8 mouse cellular contexts compared by ENCODE assay signal in genomic region chr4:32906627-32907026, GRCm38 (mm10). TPM values are rescaled to one million over a fixed set of nuclear protein-coding genes. Genes with fewer than 3 reads are reported as not detected.
A peak's percentile ranks its signal among the peaks of the same experiment; 100 is the strongest.
DNase-seq lines count a peak whose midpoint lies in the region; ATAC-seq and TF ChIP-seq lines count a peak whose summit lies in the region.

No protein-coding gene starts in this region.

- no peak overlapping the region for H3K4me3 ChIP-seq in neural tube, embryonic 11.5 days (ENCODE audit: low read depth, low read length)

- no peak for ATAC-seq in neural tube, embryonic 11.5 days (ENCODE audit: insufficient read depth, low FRiP score, low TSS enrichment)
- ATAC-seq in megakaryocyte, adult 5-6 weeks (ENCODE audit: poor library complexity, severe bottlenecking): peak; percentile 27; the same call in 1 of the 2 replicates
- no peak for ATAC-seq in cerebellum, adult (ENCODE audit: insufficient number of reproducible peaks, low FRiP score, low TSS enrichment)

- H3K27ac ChIP-seq in neural tube, embryonic 11.5 days (ENCODE audit: low read depth, low read length): no peak overlapping the region

- no peaks in the 10 kb centered on the region for H3K9me3 ChIP-seq in neural tube, embryonic 11.5 days (ENCODE audit: control insufficient read depth, low read length)

- H3K27me3 ChIP-seq in neural tube, embryonic 11.5 days (ENCODE audit: control insufficient read depth, insufficient read depth, low read length): no peaks in the 10 kb centered on the region

- WGBS in neural tube, embryonic 11.5 days: 76% methylated on average over 6 of the region's 6 CpGs

- H3K36me3 ChIP-seq in neural tube, embryonic 11.5 days (ENCODE audit: control insufficient read depth, insufficient read depth, low read length): no peaks in the 10 kb centered on the region

- no peaks in the 10 kb centered on the region; the same call in 1 of the 2 replicates for H3K4me1 ChIP-seq in neural tube, embryonic 11.5 days (ENCODE audit: control insufficient read depth, insufficient read depth, low read length)

- TF ChIP-seq CTCF in brain, embryonic 14.5 days (IDR thresholded peaks at IDR 0.05; ENCODE audit: borderline replicate concordance, extremely low read depth, insufficient read depth, insufficient read length): no peak

- peak; percentile 9 for DNase-seq in neural tube, embryonic 11.5 days (ENCODE audit: low spot score)
- DNase-seq in neural tube, embryonic 10.5 days (ENCODE audit: extremely low spot score, low spot score): no peak
- peak; percentile 76 for DNase-seq in brain, embryonic 14.5 days (ENCODE audit: low read depth)
- DNase-seq in heart, adult 8-10 months (ENCODE audit: low spot score): peak; percentile 68
- DNase-seq in kidney, postnatal 4 days: peak; percentile 69 to 80
- peak; percentile 80 for DNase-seq in thymus, postnatal 4 days

- no peak for TF ChIP-seq POLR2A in brain, embryonic 14.5 days (IDR thresholded peaks at IDR 0.05; ENCODE audit: borderline replicate concordance, extremely low read depth, insufficient read depth, insufficient read length, poor library complexity, severe bottlenecking)

- no peak overlapping the region for H3K4me2 ChIP-seq in neural tube, embryonic 11.5 days (ENCODE audit: low read depth)

- no peak overlapping the region for H3K9ac ChIP-seq in neural tube, embryonic 11.5 days (ENCODE audit: low read length)

RNA-seq across cellular contexts. Expression of gene Ankrd6, which starts 44.0 kb away (rescaled TPM):
- 28.1 and 31.3 TPM in 2 replicates for polyA plus RNA-seq in neural tube, embryonic 11.5 days (2014; fragmentation: Nextera tagmentation; extraction: Ambion mirVana)
- polyA plus RNA-seq in brain, embryonic 14.5 days (2012; rRNA removed): 11.6 and 19.1 TPM in 2 replicates
- 1 to 10 TPM; 4.0 to 6.2 (median 5.1) TPM for total RNA-seq in heart, adult 8-10 months (2022)
- total RNA-seq in megakaryocyte, adult 5-6 weeks (2015): 0.42 TPM in 1 of 2 replicates, not detected in the other
- total RNA-seq in megakaryocyte, adult 5-6 weeks (2017): 0.33 TPM in 1 of 2 replicates, not detected in the other
